Mouse (Mus musculus): Measurements from ENCODE around the gene 4933411K16Rik.

DNA sequence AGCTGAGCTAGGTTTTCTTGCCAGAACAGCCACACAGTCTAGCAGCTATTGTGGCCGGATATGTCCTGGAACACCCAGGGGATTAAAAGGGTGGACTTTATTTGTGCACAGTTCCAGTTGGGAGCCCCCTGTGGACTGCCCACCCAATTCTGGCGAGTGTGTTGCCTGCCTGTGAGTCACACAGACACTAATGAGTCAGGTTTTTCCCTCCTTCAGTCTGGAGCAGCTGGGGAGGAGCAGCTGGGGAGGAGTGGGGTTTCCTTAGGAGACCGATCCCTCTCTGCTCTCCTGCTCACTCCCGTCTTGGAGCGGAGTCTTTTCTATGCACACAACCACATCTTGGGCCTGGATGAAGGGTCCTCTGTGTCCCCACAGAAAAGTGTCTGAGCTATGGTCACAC is 35.2 kb upstream of the 4933411K16Rik start:
- TF ChIP-seq CTCF (IDR thresholded peaks at IDR 0.05; ENCODE audit: borderline replicate concordance, insufficient read depth, low read depth, low read length) (no peak), POLR2A (IDR thresholded peaks at IDR 0.05; ENCODE audit: borderline replicate concordance, insufficient read depth, low read length) (no peak)
